Mouse (Mus musculus): ENCODE results near the gene Aurkb.
"Not testable (repeated sequence)": the region's sequence is repeated elsewhere in the genome, so short reads cannot be mapped to it uniquely, and the experiment has no call there.

The Aurkb gene

DNA sequence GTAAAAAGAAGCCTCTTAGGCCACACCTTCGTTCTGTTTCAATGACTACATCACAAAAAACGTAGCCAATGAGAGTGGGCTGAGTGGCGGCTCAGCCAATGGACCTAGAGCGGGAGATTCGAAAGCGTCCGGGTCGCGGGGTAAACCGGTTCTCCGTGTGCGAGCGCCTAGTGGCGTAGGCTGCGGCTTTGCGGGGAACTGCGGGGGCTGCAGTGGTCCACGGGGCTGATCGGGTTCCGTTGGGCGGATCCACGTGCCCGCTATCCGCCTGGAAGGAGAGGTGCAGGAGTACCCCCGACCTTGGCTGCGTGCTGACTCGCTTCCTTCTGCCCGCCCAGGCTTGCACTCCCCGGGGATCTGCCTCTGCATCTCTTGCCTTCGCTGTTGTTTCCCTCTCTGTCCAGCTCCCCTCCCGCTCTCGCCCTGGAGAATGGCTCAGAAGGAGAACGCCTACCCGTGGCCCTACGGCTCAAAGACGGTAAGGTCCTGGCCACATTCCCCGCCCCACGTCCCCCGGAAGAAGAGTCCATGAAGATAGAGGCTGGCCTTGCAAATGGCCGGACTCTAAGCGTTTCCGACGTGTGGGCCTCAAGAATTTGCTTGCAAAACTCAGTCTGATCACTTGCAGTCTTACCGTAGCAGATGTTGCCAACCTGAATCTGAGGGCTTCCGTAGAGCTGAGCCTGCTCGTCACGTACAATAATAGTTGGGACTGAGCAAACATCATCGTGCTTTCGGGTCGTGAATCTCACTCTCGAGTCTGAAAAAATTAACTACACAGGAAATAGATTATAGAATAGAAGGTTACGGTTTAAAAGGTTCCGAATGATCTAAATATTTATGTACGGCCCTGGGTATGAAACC, at the start of gene Aurkb:
TSS of gene Aurkb (plus strand) at position 117 of the 864 bp plus-strand sequence.
- DNase-seq (ENCODE audit: low spot score) = peak; percentile 91

DNA sequence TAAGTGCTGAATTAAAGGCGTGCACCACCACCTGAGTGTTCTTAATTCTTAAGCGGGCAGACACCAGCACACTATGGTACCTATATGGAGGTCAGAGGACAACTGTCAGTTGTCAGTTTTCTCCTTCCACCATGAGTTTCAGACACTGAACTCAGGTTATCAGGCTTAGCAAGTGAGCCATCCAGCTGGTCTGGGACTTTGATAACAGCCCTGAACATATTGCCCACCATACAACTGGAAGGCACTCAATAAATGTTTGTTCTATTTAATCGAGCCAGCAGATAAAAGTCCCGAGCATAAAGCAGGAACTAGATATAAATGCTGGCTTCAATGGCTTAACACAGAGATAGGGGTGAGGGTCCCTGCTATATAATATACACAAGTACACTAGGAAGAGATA, 48.4 kb upstream of the Aurkb start:
- DNase-seq (ENCODE audit: low spot score) = no peak

DNA sequence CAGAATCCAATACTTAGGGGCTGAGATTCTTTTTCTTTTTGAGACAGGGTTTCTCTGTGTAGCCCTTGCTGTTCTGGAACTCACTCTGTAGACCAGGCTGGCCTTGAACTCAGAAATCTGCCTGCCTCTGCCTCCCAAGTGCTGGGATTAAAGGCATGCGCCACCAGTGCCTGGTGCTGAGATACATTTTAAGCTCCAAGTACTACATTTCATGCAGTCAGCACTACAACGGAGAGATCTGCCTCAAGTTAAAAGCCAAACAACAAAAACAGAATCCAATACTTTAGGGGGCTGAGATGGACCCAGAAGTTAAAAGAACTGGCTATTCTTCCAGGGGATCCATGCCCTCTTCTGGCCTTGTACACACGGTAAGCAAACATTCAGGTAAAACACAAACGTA, 42.7 kb upstream of the Aurkb start:
- not testable (repeated sequence) for DNase-seq (ENCODE audit: low spot score)

DNA sequence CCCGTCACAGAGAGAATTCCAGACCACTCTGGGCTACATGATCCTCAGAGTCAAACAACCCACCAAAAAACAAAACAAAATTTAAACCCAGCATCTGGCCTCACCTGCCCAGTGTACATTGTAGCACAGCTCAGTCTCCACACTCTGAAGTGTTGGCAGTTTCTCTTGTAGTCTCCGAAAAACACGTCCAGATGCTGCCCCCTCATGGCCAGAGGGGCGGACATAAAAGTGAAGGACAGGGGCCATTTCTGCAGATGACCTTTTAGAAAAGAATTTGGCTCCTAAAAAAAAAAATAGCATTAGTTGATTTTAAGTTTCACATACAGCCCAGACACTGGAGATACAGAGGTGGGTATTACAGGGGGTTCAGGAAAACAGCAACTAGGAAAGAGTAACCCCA, 41.9 kb upstream of the Aurkb start:
- peak; percentile 73 for DNase-seq (ENCODE audit: low spot score)

DNA sequence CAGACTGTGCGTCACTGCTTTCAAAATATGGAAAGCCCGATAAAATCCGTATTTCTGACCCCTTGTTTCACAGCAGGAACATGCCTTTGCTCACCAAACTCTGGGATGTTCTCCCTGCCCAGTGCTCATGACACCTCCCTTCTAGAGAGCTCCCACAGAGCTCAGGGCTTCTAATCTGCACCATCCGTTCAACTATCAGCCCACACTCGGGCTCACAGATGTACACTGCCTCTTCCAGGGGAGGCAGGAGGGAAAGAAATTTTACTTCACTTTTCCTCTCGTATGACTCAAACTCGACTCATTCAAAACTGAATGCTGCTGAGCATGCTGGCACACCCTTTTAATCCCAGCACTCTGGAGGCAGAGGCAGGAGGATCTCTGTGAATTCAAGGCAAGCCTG, 40.3 kb upstream of the Aurkb start:
- no peak for DNase-seq (ENCODE audit: low spot score)

DNA sequence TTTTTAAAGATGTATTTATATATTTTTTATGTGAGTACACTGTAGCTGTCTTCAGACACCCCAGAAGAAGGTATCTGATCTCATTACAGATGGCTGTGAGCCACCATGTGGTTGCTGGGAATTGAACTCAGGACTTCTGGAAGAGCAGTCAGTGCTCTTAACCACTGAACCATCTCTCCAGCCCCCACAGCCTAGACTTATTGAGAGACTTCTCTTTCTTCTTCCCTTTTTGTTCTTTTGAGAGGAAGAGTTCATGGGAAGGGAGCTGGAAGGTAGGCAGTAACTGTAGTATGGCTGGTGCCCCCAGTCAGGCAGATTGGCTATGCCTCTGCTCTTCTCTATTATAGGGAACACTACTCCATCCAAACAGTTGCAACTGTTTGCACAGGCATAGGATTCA, 38.9 kb upstream of the Aurkb start:
- DNase-seq (ENCODE audit: low spot score) = not testable (repeated sequence)

DNA sequence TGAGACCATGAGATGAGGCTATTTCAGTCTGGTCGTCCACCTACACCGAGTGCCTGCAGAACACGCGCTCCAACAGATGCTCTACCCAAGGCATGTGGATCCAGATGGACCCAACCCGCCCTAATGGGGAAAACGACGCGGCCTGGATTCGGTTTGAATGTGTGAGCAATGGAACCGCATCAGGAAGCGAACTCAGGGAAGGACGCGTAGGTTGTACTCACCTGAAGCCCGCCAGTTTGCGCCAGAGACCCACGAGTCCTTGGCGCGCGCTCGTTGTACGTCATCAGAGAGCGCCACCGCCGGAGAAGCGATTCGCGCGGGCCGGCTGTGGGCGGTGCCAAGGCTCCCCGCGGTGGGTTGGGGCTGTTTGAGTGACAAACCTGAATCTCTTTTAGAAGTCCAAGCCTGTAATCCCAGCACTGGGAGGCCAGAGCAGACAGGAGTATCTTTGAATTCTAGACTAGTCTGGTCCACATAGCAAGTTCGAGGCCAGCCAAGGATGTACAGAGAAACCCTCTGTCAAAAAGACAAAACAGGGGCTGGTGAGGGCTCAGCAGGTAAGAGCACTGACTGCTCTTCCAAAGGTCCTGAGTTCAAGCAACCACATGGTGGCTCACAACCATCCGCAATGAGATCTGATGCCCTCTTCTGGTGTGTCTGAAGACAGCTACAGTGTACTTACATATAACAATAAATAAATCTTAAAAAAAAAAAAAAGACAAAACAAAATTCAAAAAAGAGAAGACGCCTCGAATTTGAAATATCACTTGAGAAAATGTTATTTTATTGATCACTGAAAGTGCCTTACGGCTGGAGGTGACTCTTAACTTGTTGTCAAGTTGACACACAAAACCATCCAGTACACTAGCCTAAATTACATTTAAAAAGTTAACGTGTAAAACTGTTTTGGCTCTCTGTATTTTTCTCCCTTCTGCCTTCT, 37.0 kb upstream of the Aurkb start, which contains the start of gene Pfas:
TSS of gene Pfas (minus strand) at position 279 of the 940 bp plus-strand sequence.
- peak; percentile 97 for DNase-seq (ENCODE audit: low spot score)

DNA sequence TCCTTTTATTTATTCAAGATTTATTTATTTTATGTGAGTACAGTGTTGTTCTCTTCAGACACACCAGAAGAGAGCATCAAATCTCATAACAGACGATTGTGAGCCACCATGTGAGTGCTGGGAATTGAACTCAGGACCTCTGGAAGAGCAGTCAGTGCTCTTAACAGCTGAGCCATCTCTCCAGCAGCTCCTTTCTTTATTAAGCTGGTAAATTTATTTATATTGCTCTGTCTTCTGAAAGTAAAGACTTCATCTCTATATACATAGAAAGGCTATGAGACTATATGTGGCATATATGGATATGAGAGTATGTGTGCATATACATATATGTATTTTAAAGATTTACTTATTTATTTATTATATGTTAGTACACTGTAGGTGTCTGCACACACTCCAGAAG, 35.9 kb upstream of the Aurkb start:
- no peak for DNase-seq (ENCODE audit: low spot score)

DNA sequence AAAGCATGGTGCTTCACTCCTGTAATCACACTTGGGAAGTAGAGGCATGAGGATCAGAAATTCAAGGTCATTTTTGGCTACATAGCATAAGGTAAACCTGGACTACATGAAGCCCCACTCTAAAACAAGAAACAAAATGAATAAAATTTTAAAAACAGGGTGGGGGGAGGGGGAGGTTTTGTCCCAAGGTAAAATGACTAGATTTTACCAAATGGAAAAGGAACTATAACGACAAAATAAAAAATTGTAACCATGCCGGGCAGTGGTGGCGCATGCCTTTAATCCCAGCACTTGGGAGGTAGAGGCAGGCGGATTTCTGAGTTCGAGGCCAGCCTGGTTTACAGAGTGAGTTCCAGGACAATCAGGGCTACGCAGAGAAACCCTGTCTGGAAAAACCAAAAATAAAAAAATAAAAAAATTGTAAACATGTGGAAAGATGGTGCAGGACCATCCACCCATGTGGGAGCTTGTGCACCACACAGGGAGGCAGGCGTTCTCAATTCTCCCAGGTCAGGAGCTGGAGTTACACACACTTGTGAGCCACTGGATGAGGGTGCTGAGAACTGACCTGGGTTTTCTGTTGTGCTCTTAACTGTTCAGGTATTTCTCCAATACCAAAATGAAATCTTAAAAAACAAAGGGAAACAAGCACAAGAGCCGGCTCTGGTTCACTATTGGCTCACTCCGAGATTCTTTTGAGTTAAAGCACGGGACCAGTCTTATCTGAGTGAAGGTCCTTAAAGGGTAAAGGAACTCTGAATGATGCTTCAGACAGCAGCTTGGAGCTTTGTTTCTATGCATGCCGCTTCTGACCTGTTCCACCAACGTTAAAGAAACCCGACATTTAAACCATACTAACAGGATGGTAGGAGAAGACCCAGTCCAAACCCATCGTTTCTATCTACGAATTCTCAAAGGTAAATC, 34.8 kb upstream of the Aurkb start:
- no peak for DNase-seq (ENCODE audit: low spot score)

DNA sequence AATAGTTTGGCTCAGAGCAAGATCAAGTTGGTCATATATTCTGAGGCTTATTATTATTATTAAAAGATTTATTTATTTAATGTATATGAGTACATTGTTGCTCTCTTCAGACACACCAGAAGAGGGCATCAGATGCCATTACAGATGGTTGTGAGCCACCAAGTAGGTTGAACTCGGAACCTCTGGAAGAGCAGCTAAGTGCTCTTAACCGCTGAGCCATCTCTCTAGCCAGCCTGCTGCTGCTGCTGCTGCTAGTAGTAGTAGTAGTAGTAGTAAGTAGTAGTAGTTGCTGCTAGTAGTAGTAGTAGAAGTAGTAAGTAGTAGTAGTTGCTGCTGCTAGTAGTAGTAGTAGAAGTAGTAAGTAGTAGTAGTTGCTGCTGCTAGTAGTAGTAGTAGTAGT, 34.0 kb upstream of the Aurkb start:
- not testable (repeated sequence) for DNase-seq (ENCODE audit: low spot score)

DNA sequence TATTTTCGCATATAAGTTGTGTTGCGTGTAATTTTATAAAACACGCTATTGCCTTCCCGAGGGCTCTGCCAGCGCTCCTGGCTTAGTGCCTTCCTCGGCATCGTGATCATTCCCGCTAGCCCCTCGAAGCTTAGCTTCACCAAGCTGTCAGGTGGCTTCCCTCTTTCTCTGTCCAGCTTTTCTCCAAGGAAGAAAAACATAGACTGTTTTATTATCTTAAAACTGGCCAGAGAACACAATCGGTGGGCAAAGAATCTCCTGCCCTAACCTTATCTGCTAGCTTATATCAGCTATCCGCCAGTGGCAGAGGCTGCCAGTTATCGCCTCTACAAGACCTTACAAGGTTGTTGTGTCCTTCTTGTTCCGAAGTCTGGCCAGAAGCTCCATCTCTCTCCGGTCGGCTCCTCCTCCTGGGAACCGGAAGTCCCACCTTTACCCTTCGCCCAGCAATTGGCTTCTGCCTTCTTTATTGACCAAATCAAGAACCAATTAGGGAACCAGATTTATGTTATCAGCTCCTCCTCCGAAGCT, 33.3 kb upstream of the Aurkb start:
- DNase-seq (ENCODE audit: low spot score) = peak; percentile 84

DNA sequence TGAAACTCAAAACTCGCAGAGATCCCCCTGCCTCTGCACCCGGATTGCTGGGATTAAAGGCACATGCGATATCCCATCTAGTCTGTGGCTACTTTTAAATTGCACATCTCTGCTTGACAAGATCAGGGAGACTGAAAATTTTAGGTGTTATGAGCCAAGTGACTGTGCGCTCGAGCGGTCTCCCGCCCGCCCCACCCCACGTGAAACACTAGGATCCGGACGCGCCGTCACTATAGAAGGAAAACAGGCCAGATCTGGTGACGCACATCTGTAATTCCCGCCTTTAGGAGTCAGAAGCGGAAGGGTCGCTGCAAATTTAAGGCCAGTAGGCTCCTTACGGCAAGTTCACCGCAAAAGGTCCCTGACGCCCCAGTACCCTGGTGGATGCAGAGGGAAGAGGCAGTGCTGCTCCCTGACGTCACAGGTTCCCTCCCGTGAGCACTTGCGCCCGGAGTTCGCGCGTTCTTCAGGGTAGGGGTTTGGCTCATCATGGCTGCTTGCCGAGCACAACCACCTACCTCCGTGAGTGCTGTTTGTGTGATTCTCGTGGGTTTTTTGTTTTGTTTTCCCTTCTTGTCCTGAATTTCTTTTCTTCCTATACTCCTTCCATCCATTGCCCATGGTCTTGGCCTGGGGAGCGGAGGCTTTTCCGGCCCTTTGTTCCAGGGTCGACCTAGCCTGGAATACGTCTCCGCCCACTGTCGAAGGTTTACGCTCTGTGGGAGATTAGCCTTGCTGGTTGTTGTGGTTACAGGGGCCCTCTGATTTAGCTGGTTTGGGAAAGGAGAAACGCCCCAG, 29.6 kb upstream of the Aurkb start, which contains the start of gene Ctc1:
TSS of gene Ctc1 (plus strand) at position 268 of the 798 bp plus-strand sequence.
- DNase-seq (ENCODE audit: low spot score) = peak; percentile 89

DNA sequence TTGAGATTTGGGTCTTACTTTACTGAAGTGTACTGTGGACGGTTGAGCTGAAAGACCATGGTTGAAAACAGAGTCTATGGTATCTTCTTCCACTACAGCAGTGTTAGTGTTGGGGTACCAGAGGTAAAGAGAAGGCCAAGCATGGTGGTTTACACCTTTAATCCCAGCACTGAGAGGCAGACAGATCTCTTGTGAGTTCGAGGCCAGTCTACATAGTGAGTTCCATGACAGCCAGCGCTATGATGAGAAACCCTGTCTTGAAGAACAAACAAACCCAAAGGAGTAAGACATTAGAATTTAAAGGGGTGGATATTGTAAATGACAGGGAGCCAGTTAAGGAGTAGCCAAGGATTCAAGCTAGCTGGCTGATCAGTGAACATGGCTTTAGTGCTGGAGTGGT, 28.7 kb upstream of the Aurkb start:
- DNase-seq (ENCODE audit: low spot score) = no peak

DNA sequence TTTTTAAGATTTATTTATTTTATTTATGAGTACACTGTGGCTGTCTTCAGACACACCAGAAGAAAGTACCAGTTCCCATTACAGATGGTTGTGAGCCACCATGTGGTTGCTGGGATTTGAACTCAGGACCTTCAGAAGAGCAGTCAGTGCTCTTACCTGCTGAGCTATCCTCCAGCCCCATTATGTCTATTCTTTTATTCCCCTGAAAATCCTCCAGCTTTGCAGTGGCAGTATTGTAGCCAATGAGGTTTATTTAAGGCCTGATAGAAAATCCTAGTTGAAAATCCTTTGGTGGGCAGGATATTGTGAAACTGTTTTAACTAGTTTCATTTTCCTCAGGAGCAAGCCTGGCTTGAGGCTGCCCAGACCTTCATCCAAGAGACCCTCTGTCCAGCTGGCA, 24.8 kb upstream of the Aurkb start:
- no peak for DNase-seq (ENCODE audit: low spot score)

DNA sequence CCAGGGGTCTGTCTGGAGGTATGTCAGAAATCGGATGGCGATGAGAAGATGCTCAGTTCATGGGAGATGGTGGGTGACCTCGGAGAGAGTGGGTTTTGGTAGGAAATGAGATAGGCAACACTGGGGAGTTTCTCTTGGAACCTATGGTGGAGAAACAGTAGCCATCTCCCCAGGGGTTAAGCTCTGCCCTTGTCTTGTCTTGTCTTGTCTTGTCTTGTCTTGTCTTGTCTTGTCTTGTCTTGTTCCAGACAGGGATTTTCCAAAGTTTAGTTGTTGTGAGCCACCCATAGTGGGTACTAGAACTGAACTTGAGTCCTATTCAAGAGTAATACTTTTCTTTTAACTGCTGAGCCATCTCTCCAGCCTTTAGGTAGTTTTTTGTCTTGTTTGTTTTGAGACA, 18.9 kb upstream of the Aurkb start:
- no peak for DNase-seq (ENCODE audit: low spot score)

DNA sequence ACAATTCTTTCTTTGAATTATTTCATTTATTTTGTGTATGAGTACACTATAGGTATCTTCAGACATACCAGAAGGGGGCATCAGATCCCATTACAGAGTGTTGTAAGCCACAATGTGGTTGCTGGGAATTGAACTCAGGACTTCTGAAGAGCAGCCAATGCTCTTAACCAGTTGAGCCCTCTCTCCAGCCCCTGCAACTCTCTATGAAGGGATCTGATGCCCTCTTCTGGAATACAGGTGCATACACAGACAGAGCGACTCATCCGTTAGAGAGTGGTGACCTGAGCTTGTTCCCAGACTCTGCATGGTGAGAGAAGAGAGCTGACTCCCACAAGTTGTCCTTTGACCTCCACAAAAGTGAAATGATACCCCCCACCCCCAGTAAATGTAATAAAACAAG, 16.6 kb upstream of the Aurkb start:
- no peak for DNase-seq (ENCODE audit: low spot score)

DNA sequence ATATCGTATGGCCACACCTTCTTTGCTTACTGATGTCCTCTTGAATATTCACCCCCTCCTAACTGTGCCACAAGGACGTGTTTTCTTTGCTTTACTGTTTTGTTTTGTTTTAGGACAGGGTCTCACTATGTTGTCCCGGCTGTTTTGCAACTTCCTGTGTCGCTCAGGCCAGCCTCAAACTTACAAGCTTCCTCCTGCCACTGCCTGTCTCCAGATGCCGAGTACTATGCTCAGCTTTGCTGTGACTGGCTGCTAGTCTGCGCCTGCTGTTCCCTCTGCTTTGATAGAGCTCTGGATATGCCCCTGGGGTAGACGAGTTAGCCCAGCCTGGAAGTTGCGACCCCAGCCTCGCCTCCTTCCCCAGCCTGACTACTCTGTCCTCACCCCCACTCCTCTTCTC, 11.9 kb upstream of the Aurkb start:
- no peak for DNase-seq (ENCODE audit: low spot score)

DNA sequence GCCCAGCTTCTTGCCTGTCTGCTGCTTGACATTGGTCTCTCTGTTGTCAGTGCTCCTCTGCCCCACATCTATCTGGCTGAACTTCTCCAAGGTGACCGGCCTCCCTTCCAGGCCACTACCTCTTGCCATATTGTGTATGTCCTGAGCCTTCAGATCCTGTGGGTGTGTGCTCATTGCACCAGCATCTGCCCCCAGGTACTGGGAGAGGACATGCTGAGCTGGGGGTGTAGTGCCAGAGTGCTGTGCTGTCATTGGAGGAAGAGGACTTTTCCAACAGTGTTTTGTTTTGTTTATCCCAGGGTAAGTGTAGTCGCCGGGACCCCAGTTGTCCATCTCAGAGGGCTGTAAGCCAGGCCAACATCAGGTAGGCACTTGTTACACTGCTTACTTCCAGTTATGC, 10.9 kb upstream of the Aurkb start:
- DNase-seq (ENCODE audit: low spot score) = no peak

DNA sequence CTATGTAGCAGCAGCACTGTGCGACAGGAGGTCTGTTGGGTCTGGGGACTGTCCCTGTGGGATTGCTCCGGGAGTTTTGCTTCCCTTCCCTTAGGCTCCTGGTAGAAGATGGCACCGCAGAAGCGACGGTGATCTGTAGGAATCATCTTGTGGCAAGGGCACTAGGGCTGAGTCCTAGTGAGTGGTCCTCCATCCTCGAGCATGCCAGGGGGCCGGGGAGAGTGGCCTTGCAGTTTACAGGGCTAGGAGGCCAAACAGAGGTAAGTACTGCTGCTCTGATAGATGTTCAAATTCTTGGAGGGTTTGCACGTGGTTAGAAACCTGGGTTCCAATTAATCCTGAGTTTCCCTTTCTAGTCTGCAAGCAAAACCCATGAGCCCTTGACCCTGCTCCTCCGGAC, 10.0 kb upstream of the Aurkb start:
- no peak for DNase-seq (ENCODE audit: low spot score)

DNA sequence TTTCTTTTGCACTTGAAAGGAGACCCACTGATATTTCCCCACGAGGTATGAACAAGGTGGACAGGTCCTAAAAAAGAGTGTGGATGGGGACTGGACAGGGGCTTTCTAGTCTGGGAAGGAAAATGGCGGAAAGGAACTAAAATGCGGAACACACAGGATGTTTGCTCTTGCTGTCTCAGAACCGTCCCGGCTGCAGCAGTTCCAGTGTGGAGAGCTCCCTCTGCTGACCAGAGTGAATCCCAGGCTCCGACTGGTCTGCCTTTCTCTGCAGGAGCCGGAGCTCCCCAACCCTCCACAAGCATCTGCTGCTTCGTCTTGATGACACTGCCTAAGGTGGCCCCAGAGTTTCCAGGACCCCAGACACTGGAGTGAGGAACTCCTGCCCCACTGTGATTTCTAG, 9.6 kb upstream of the Aurkb start:
- DNase-seq (ENCODE audit: low spot score) = peak; percentile 81
